Mouse (Mus musculus) urinary bladder, postnatal 0 days (tissue): ENCODE results near the gene Gm10272. TPM values are rescaled to one million over a fixed set of nuclear protein-coding genes. Genes with fewer than 3 reads are reported as not detected.

ENCODE experiments used
- polyA plus RNA-seq: library from polyadenylated mRNA; unstranded; fragments of >200 nt; fragmentation: Nextera tagmentation; extraction: Ambion mirVana; gene quantifications from 2 replicates; pipeline ENCODE4 v1.2.1, GENCODE M21; 2015

Gene Gm10272
- polyA plus RNA-seq, result not detected in 2 replicates

DNA sequence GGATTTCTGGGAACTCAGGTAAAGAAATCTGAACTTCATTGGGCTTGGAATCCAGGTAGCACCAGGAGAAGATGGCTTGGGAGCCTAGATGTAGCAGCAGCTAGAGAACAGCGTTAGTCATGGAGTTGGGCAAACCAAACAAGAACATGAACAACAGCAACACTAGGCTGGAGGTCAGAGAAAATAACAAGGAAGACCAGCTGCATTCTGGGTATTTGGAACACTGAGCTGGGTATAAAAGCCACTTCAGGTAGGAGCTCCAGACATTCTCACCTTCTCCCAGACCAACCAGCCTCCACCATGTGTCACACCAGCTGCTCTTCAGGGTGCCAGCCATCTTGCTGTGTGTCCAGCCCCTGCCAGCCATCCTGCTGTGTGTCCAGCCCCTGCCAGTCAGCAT is at the start of gene Gm10272:
Gene Gm10272 (plus strand): TSS at position 301 of the 400 bp plus-strand sequence.

DNA sequence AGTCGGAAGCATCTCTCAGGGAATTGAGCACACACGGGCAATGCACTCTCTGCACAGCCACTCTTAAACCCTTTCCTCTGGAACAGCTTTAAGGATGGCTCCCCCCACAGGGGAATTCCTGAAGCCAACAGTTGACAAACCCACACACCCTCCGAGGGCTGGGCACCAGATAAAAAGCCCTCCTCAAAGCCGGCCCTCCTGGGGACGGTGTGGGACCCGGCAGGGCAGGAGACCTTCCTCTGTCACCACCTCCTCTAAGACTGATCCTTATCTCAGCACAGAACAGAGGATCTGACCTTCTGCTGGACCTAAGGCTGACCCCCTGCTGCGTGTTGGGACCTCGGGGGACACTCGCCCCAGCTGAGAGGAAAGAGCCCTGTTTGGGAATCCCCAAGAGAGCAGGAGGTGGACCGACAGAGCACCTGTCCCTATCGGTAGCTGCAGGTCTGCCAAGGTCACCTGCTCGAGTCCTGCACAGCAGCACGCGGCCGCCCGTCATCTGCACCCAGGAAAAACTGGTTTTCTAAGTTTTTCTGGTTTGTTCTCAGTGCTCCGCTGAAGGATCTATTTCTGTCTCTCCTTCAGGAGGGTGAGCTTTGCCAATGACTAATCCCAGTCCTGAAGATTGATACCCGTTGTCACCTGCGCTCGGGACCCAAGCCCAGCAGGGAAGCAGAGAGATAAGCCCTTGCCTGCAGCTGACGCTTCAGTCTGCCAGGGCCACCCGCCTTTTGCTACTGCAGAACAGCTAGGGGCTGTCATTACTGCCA is 20.3 kb upstream of the Gm10272 start, which contains the start of gene Tspear:
Gene Tspear (plus strand): TSS at position 675 of the 770 bp plus-strand sequence.

DNA sequence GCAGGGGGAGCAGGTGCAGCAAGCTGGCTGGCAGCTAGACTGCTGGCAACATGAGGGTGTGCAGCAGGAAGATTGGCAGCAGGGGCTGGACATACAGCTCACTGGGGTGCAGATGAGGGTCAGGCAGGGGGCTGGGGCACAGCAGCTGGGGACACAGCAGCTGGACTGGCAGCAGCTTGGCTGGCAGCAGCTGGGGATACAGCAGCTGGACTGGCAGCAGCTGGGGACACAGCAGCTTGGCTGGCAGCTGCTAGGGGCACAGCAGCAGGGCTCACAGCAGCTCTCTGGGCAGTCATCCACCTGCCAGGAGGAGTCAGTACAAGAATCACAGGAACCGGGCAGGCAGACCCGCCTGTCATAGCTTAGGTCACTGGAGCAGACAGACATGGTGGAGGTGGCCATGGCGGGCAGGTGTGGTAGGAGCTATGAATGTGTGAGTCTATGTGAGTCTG is 16.0 kb upstream of the Gm10272 start, which contains the start of gene Gm19402:
Gene Gm19402 (minus strand): TSS at position 402 of the 452 bp plus-strand sequence.

DNA sequence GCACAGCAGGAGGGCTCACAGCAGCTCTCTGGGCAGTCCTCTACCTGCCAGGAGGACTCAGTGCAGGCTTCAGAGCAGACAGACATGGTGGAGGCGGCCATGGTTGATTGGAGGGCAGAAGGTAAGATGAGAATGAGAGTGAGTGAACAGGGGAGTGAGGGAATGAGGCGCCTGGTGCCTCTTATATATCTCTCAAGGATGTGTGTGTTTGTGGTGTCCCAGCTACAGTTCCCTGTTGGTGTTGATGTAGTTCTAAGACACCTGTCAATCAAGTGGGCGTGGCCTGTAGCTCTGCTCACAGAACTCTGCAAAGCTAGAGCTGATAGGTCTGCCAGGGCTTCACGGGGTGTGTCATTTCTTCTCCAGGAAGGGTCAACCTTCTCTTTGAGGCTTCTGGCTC is 9.3 kb upstream of the Gm10272 start, which contains the start of gene Gm9508:
Gene Gm9508 (minus strand): TSS at position 101 of the 400 bp plus-strand sequence.

GRCm38 (mm10) chr10:77711157-77711556 is 4.7 kb downstream of the Gm10272 start, which contains the start of gene Gm10024:
Gene Gm10024, plus strand, starts transcription at chr10:77711457.

GRCm38 (mm10) chr10:77715507-77715906 is 9.1 kb downstream of the Gm10272 start, which contains the start of gene Gm10142:
Gene Gm10142, plus strand, starts transcription at chr10:77715807.

GRCm38 (mm10) chr10:77720299-77720698 is 13.9 kb downstream of the Gm10272 start, which contains the start of gene Krtap12-1:
Gene Krtap12-1, plus strand, starts transcription at chr10:77720599.

DNA sequence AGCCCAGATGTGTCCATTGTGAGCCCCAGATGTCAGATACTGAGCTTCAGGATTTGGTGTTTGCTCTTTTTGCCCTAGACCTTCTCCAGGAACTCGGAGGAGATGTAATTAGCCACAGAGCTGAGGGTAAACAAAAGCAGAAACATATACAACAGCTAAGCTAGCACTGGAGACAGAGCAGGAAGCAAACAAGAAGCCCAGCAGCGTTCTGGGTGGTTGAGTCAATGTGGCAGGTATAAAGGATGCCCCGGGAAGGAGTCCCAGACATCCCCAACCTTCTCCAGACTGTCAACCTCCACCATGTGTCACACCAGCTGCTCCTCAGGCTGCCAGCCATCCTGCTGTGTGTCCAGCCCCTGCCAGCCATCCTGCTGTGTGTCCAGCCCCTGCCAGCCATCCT is 19.8 kb downstream of the Gm10272 start, which contains the start of gene Gm10100:
Gene Gm10100 (plus strand): TSS at position 301 of the 400 bp plus-strand sequence.

GRCm38 (mm10) chr10:77741924-77742688 is 35.7 kb downstream of the Gm10272 start, which contains the start of gene Gm18596:
Gene Gm18596, minus strand, starts transcription at chr10:77742638.

GRCm38 (mm10) chr10:77751254-77751653 is 44.8 kb downstream of the Gm10272 start, which contains the start of gene Gm9736:
Gene Gm9736, minus strand, starts transcription at chr10:77751354.

Other genes starting within 250 kb of the Gm10272 start
- 27.7 and 28.7 TPM in 2 replicates for gene Fam207a, start 190.8 kb upstream of the Gm10272 start, polyA plus RNA-seq
- gene Itgb2, start 176.4 kb upstream of the Gm10272 start, polyA plus RNA-seq, result 5.6 and 37.0 TPM in 2 replicates
- gene Pttg1ip, start 124.9 kb upstream of the Gm10272 start, polyA plus RNA-seq, result 150 and 154 TPM in 2 replicates
- gene Sumo3, start 100.5 kb upstream of the Gm10272 start, polyA plus RNA-seq, result 184 and 190 TPM in 2 replicates
- 5.7 and 21.3 TPM in 2 replicates for gene Gm49325, start 100.4 kb upstream of the Gm10272 start, polyA plus RNA-seq
- gene Ube2g2, start 84.4 kb upstream of the Gm10272 start, polyA plus RNA-seq, result 59.0 and 62.6 TPM in 2 replicates
- 0.39 and 0.67 TPM in 2 replicates for gene Tspear, start 20.1 kb upstream of the Gm10272 start, polyA plus RNA-seq
- not detected in 2 replicates for gene Gm19402, start 15.9 kb upstream of the Gm10272 start, polyA plus RNA-seq
- not detected in 2 replicates for gene Gm9508, start 9.4 kb upstream of the Gm10272 start, polyA plus RNA-seq
- not detected in 2 replicates for gene Gm10024, start 4.8 kb downstream of the Gm10272 start, polyA plus RNA-seq
- gene Gm10142, start 9.2 kb downstream of the Gm10272 start, polyA plus RNA-seq, result not detected in 2 replicates
- not detected in 2 replicates for gene Krtap12-1, start 14.0 kb downstream of the Gm10272 start, polyA plus RNA-seq
- gene Gm10100, start 19.9 kb downstream of the Gm10272 start, polyA plus RNA-seq, result not detected in 2 replicates
- not detected in 2 replicates for gene Gm18596, start 36.0 kb downstream of the Gm10272 start, polyA plus RNA-seq
- not detected in 2 replicates for gene Gm9736, start 44.7 kb downstream of the Gm10272 start, polyA plus RNA-seq
- gene Gm3233, start 53.1 kb downstream of the Gm10272 start, polyA plus RNA-seq, result not detected in 2 replicates
- not detected in 2 replicates for gene Gm3238, start 64.7 kb downstream of the Gm10272 start, polyA plus RNA-seq
- not detected in 2 replicates for gene Gm7138, start 70.3 kb downstream of the Gm10272 start, polyA plus RNA-seq
- gene Gm3250, start 75.9 kb downstream of the Gm10272 start, polyA plus RNA-seq, result not detected in 2 replicates
- gene Gm7137, start 81.6 kb downstream of the Gm10272 start, polyA plus RNA-seq, result not detected in 2 replicates
- gene Gm9639, start 88.5 kb downstream of the Gm10272 start, polyA plus RNA-seq, result not detected in 2 replicates
- gene Gm19668, start 92.5 kb downstream of the Gm10272 start, polyA plus RNA-seq, result not detected in 2 replicates
- not detected in 2 replicates for gene Gm9507, start 105.2 kb downstream of the Gm10272 start, polyA plus RNA-seq
- gene Gm2696, start 108.1 kb downstream of the Gm10272 start, polyA plus RNA-seq, result not detected in 2 replicates
- gene Krtap10-4, start 120.5 kb downstream of the Gm10272 start, polyA plus RNA-seq, result not detected in 2 replicates
- gene Krtap10-10, start 129.3 kb downstream of the Gm10272 start, polyA plus RNA-seq, result not detected in 2 replicates
- not detected in 2 replicates for gene Gm36176, start 140.2 kb downstream of the Gm10272 start, polyA plus RNA-seq
- gene Gm10318, start 146.2 kb downstream of the Gm10272 start, polyA plus RNA-seq, result not detected in 2 replicates
- gene Gm3285, start 155.3 kb downstream of the Gm10272 start, polyA plus RNA-seq, result not detected in 2 replicates
- 7.1 and 7.6 TPM in 2 replicates for gene Lrrc3, start 195.9 kb downstream of the Gm10272 start, polyA plus RNA-seq